Mouse (Mus musculus) layer of hippocampus, postnatal 14 days (tissue): ENCODE results near the gene Atxn1. TPM values are rescaled to one million over a fixed set of nuclear protein-coding genes. Genes with fewer than 3 reads are reported as not detected.

Experiments used
- DNase-seq, 2 experiments: peaks; one replicate each; pipeline ENCODE4 v3.0.0; 2021 to 2022; ENCODE audit warnings: low spot score in 2 of 2, mixed read lengths in 1 of 2
- total RNA-seq, 2 experiments: library from RNA; stranded (reverse); gene quantifications; 2 replicates each; pipeline ENCODE4 v1.2.3; 2021

Gene Atxn1
- total RNA-seq, 2 experiments from 2014 or later = 92.4 to 124 TPM

- DNase-seq = no peak
Observed at GRCm38 (mm10) chr13:45868886-45869285, 95.9 kb downstream of the Atxn1 start.

GRCm38 (mm10) chr13:45867273-45867672 is 97.5 kb downstream of the Atxn1 start:
- DNase-seq = no peak

GRCm38 (mm10) chr13:45866615-45867245 is 98.1 kb downstream of the Atxn1 start:
- no peak for DNase-seq

- no peak for DNase-seq
Observed at GRCm38 (mm10) chr13:45865620-45866019, 99.2 kb downstream of the Atxn1 start.

GRCm38 (mm10) chr13:45863779-45864178 is 101.0 kb downstream of the Atxn1 start:
- DNase-seq = no peak

GRCm38 (mm10) chr13:45861885-45862605 is 102.8 kb downstream of the Atxn1 start:
- DNase-seq = no peak

GRCm38 (mm10) chr13:45861098-45861580 is 103.7 kb downstream of the Atxn1 start:
- DNase-seq = no peak

GRCm38 (mm10) chr13:45859081-45859709 is 105.6 kb downstream of the Atxn1 start:
- no peak for DNase-seq

- DNase-seq = no peak
Observed at GRCm38 (mm10) chr13:45857416-45857815, 107.4 kb downstream of the Atxn1 start.

GRCm38 (mm10) chr13:45854531-45854930 is 110.3 kb downstream of the Atxn1 start:
- DNase-seq = no peak

GRCm38 (mm10) chr13:45853691-45854090 is 111.1 kb downstream of the Atxn1 start:
- DNase-seq = no peak

- DNase-seq = no peak
Observed at GRCm38 (mm10) chr13:45852288-45852687, 112.5 kb downstream of the Atxn1 start.

- DNase-seq = no peak
Observed at GRCm38 (mm10) chr13:45851746-45852145, 113.1 kb downstream of the Atxn1 start.

- DNase-seq = no peak
Observed at GRCm38 (mm10) chr13:45851156-45851555, 113.7 kb downstream of the Atxn1 start.

GRCm38 (mm10) chr13:45850181-45850974 is 114.4 kb downstream of the Atxn1 start:
- DNase-seq = peak in 1 of 2 experiments; percentile 42

GRCm38 (mm10) chr13:45849145-45850023 is 115.4 kb downstream of the Atxn1 start:
- no peak for DNase-seq

GRCm38 (mm10) chr13:45842511-45843055 is 122.2 kb downstream of the Atxn1 start:
- no peak for DNase-seq

GRCm38 (mm10) chr13:45839901-45840300 is 124.9 kb downstream of the Atxn1 start:
- DNase-seq = no peak

- DNase-seq = no peak
Observed at GRCm38 (mm10) chr13:45837609-45838220, 127.1 kb downstream of the Atxn1 start.
